Mouse (Mus musculus) ovary, postnatal 14 days (tissue): ENCODE data around the gene Olfr665.
"Not testable (repeated sequence)": the region's sequence is repeated elsewhere in the genome, so short reads cannot be mapped to it uniquely, and the experiment has no call there.

ENCODE experiments used
- DNase-seq: peaks from one replicate; pipeline ENCODE4 v3.0.0; 2022; ENCODE audit warnings: low spot score

The Olfr665 gene

DNA sequence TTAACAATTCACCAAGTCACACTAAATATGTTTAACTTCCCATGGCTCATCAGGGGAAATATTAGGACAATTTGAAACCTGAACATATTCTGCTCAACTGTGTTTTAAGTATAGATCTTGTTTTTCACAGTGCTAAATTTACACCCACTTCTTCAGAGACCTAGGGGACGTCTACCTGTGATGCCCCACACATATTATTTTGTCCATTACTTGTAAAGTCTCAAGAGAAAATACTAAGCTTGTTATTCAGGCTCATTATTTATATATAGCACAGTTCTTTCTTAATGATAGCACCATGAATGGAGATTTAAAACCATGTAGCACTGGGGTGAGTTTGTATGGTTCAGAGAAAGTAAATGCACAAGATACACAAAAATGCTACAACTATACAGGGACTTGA lies at the start of gene Olfr665:
Gene Olfr665, plus strand, starts transcription at position 301 of the 400 bp plus-strand sequence.
- DNase-seq: no peak

DNA sequence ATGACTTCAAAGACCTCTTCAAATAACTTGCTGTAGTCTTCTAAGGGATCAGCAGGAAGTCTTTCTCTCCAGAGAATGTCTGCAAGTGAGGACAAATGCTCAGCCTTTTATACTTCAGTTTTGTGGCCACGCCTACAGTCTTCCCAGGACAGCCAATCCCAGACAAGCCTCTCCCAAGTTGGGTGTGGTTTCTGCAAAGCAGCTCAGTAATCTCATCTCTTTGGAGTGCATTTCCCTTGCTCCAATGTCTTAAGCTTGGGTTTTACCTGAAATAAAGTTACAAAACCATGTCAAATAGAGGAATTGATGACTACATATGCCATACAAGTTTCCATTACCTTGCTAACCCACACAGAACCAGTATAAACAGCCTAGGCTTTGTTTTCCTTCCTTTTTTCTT lies 35.3 kb upstream of the Olfr665 start, which contains the start of gene Usp17lb:
Gene Usp17lb, minus strand, starts transcription at position 101 of the 400 bp plus-strand sequence.
- no peak for DNase-seq

DNA sequence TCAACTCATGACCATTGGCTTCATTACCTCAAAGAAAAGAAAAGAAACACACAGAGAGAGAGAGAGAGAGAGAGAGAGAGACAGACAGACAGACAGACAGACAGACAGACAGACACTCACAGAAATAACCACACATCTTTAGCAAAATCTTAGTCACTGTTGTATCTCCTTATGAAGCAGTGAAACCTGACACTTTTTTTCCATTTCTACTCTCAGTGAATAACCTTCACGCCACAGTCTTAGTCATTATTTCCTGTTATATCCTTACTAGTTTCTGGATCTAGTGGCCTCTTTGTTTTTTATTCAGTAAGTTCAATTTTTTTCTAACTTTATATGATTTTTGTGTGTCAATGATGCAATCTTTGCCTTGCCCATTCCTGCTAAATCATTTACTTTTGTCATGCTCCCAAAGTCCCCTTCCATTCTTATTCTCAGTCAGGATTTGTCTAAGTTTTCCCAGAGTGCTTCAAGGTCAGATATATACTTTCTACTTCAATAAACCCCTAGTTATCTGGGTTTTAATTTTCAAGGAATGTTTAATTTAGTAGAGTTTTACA lies 34.0 kb upstream of the Olfr665 start:
- DNase-seq: no peak

DNA sequence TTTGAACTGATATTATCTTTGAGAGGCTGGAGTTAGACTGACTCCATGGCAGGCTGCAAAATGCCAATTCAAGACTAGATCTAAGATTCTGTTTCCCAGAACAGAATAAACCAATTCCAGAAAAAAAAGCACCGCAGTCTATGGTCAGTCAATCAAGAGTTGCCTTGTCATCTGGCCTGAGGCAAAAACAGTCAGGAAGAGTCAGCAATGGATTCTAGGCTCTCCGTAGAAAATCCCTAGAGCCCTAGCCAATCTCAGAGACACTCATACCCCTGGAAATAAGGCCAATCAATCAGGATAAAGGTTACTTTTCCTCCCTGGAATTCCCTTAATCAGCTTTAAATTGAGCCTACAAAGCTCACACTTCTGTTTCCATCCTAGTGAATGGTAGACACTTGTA lies 26.3 kb upstream of the Olfr665 start:
- DNase-seq: not testable (repeated sequence)

DNA sequence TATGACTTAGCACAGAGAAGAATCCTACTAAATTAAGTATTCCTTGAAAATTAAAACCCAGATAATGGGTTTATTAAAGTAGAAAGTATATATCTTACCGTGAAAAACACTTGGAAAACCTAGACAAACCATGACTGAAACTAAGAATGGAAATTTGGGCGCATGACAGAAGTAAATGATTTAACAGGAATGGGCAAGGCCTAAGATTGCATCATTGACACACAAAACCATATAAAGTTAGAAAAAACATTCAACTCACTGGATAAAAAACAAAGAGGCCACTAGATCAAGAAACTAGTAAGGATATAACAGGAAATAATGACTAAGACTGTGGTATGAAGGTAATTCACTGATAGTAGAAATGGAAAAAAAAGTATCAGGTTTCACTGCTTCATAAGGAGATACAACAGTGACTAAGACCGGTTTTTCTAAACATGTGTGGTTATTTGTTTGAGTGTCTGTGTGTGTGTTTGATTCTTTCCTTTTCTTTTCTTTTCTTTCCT lies 22.5 kb upstream of the Olfr665 start:
- no peak for DNase-seq

DNA sequence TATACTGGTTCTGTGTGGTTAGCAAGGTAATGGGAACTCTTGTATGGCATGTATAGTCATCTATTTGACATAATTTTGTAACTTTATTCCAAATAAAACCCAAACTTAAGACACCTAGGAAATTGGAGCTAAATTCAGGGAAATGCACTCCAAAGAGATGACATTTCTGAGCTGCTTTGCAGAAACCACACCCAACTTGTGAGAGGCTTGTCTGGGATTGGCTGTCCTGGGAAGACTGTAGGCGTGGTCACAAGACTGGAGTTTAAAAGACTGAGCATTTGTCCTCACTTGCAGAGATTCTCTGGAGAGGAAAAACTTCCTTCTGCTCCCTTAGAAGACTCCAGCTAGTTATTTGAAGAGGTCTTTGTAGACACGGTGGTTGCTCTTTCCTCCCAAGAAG lies 21.1 kb upstream of the Olfr665 start, which contains the start of gene Usp17la:
Gene Usp17la, plus strand, starts transcription at position 301 of the 400 bp plus-strand sequence.
- DNase-seq: not testable (repeated sequence)

DNA sequence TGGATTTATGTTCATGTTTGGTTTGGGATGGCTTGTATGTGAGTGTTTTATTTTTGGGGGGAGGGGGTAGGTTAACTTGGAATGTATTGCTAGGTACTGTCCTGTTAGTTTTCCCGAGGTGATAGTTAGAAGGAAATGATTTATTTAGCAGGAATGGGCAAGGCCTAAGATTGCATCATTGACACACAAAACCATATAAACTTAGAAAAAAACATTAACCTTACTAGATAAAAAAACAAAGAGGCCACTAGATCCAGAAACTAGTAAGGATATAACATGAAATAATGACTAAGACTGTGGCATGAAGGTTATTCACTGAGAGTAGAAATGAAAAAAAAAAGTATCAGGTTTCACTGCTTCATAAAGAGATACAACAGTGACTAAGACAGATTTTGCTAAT lies 20.1 kb upstream of the Olfr665 start:
- DNase-seq: no peak

DNA sequence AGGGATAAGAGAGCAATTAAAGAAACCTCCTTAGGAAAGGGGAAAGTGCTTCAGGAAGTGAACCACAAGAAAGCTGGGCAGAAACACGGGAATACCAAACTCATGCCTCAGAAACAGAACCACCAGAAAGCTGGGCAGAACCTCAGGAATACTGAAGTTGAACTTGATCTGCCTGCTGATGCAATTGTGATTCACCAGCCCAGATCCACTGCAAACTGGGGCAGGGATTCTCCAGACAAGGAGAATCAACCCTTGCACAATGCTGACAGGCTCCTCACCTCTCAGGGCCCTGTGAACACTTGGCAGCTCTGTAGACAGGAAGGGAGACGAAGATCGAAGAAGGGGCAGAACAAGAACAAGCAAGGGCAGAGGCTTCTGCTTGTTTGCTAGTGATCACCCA lies 16.4 kb upstream of the Olfr665 start:
- DNase-seq: no peak

DNA sequence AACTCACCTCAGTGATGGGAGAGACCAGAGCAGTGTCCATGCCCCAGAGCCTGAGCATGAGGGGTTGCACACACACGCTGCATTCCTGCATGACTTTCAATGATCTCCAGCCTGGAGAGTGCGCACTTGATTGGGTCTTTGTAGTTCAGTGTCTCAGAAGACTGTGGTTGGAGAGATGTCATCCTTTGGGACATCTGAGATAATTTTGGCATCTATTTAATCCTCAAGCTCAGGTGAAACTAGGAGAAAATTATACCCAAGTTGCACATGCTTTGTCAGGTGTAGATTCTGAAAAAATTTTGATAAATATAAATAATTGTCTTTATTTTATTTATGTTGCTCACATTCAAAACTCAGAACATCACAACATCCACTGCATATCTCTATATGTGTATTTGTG lies 18.0 kb downstream of the Olfr665 start, which contains the start of gene Olfr666:
Gene Olfr666, minus strand, starts transcription at position 101 of the 400 bp plus-strand sequence.
- DNase-seq: no peak

DNA sequence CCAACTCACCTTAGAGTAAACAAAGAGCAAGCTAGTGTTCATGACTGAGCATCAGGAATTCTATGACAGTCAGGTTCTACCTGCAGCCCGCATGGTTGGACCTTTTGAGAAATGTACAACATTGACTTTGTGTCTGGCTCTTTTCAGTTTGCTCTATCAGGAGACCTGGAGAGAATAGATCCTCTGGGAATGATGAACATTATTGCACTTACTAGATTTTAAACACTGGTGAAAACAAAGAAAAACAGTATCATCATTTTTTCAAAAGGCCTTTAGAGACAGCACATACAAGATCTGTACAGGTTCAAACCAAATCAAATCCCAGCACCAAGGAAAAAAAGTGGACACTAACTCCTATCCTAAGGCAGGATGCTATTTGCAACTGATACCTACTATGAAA lies 43.6 kb downstream of the Olfr665 start, which contains the start of gene Olfr667:
Gene Olfr667, minus strand, starts transcription at position 101 of the 400 bp plus-strand sequence.
- DNase-seq: no peak

DNA sequence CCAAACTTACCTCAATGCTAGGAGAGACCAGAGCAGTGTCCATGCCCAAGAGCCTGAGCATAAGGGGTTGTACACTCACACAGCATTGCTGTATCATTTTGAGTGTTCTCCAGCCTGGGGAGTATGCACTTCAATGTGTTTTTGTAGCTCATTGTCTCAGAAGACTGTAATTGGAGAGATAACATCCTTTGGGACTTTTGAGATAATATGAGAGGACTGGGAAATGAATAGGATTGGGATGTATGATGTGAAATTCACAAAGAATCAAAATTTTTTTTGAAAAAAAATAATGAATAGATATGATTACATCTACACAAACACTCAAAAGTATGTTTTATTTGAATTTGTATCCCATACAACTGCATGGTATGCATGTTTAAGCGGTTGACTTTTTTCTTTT lies 50.1 kb downstream of the Olfr665 start, which contains the start of gene Olfr668:
Gene Olfr668, minus strand, starts transcription at position 101 of the 400 bp plus-strand sequence.
- no peak for DNase-seq
